Mouse (Mus musculus): ENCODE data around the gene Espn.

The Espn gene

DNA sequence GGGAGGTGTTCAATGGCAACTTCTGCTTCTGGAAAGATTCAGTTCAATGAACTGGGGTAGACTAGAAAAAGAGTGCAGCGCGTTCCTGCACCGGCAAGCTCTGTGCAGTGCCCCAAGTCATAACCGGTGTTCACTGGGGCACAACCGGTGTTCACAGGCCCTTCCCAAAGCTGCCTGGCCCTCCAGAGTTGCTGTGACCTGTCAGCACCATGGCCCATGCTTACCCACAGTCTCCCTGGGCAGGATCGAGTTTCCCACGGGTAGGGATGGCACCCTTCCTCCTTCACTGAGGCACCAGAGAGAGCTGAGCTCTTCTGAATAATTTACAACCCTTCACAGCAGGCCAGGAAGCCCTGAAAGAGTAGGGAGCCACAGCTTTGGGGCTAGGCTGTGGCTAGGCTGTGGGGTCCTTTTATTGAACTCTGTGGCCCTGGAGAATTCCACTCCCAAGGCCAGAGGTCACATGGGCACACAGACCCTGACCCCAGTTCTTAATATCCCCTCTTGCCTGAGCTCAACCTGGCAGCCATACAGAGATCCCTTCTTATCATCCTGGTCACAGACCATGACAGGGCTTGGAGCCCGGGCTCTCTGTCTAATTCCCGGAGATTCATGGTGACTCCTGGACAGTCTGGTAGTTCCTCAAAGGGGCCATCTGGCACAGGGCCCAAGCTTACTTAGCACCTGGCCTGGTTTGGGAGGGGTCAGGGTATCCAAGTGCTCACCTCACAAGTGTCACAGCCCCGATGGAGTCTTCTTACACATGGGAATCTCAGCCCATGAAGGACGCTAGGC, 5.9 kb downstream of the Espn start:
- no peak for DNase-seq (ENCODE audit: low spot score in 2 of 2)

DNA sequence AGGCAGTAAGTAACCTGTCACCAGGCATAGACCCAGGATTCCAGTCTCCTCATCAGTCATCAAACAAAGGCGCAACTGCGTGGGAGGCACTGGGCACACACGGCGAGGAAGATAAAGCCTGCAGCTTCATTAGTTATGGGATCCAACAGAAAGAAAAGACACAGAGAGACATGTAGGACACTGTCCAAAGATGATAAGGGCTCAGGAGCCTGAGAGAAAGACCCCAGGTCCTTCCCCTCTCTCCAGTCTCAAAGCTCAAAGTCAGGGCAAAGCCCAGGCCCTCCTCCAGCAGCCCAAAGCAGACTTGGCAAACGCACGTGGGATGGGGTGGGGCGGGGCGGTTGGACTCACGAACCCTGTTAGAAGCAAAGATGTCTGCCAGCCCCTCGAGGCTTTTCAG, 6.7 kb downstream of the Espn start:
- no peak for DNase-seq (ENCODE audit: low spot score in 2 of 2)

DNA sequence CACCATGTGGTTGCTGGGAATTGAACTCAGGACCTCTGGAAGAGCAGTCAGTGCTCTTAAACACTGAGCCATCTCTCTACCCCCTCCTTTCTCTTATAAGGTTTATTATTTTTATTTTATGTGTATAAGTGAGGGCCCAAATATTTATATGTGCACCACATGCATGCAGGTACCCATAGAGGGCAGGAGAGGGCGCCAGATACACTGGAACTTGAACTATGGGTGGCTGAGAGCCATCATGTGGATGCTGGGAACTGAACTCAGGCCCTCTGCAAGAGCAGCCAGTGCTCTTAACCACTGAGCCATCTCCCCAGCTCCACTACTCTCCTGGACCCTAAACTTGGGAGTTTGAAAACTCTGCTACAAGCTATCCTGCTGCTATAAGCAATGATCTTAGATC, 8.5 kb downstream of the Espn start:
- DNase-seq (ENCODE audit: low spot score in 2 of 2) = no peak

DNA sequence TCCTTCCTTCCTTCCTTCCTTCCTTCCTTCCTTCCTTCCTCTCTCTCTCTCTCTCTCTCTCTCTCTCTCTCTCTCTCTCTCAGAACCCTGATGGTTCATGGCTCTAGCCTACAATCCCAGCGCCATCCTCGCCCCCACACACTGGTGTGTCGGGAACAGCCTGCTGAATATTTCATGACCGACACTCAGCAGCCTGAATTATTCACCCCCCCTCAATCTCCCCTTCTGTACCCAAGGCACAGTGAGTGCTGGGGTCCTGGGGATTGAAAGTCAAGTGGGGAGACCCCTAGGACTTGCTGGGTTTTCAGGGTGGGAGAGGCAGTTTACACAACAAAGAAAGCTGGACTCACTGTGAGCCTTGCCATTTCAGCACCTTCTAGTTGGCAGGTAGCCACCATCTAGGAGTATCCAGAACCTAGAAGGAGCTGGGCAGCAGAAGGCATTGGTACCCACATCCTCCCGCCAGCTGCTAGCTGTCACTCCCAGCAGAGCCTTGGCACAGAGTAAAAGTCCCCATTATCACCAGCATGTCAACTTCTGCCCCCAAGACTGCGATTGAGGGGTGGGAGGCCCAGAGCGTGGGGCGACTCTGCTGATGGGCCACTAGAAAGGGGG, 10.5 kb downstream of the Espn start:
- DNase-seq (ENCODE audit: low spot score in 2 of 2) = no peak

DNA sequence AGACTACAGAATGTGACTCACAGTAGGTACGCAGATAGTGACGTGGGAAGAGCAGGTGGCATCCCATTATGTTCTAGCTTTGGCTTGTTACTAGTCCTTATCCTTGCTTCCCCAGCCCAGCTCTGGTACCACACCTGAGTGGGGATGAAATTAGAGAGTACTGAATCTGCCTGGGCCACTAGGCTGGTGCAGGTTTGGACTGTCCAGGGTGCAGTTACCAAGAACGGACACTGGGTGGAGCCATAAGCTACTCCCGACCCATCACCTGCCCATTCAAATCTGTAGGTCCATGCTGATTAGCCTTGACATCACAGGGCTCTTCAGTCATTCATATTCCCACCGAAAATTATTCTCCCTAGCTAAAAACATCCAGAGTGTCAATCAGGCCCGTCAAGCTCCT, 11.7 kb downstream of the Espn start:
- DNase-seq (ENCODE audit: low spot score in 2 of 2) = no peak

DNA sequence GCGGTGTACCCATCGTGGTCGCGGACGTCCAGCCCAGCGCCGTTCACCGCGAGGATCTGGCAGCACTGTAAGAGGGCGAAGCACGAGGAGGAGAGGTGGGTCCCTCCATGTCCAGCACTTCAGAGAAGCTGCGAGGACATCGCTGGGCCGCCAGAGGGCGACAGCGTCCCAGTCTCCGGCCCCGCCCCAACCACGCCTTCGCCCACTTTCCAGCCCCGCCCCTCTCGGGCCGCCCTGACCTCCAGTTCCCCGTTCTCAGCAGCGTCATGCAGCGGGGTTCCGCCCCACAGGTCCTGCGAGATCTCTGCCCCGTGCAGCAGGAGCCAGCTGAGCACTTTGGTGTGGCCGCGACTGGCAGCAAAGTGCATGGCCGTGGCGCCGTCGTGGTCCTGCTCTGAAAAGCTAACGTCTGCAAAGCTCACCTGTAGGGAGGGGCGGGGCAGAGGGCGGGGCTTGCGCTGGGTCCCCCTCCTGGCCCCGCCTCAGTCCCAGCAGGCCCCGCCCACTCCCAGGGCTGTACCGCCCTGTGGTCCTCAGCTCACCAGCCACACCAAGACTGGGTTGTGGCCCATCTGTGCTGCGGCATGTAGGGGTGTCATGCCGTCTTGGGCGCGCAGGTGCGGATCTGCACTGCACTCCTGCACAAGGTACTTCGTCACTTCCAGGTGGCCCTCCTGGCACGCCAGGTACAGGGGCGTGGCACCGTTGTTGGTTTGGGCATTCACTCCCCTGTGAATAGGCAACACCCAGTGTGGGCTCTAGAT, 13.5 kb downstream of the Espn start:
- peak in 1 of 2 experiments; percentile 76 for DNase-seq (ENCODE audit: low spot score in 2 of 2)

DNA sequence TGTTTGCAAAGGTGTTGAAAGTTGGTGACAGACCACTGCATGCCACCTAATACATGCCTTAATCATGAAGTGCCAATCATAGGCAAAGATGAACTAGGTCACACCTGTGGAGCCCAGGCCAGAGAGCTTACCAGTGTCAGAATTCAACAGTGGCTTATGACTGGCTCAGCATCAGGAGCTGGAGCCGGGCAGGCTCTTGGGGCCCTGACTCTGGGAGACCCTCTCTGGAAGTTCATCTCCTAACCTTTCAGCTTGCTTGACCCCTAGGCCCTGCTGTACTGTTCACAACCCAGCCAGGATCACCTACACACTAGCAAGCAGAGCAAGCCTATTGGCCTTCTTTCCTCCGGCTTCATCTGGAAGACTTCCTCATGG, 15.3 kb downstream of the Espn start:
- no peak for DNase-seq (ENCODE audit: low spot score in 2 of 2)

DNA sequence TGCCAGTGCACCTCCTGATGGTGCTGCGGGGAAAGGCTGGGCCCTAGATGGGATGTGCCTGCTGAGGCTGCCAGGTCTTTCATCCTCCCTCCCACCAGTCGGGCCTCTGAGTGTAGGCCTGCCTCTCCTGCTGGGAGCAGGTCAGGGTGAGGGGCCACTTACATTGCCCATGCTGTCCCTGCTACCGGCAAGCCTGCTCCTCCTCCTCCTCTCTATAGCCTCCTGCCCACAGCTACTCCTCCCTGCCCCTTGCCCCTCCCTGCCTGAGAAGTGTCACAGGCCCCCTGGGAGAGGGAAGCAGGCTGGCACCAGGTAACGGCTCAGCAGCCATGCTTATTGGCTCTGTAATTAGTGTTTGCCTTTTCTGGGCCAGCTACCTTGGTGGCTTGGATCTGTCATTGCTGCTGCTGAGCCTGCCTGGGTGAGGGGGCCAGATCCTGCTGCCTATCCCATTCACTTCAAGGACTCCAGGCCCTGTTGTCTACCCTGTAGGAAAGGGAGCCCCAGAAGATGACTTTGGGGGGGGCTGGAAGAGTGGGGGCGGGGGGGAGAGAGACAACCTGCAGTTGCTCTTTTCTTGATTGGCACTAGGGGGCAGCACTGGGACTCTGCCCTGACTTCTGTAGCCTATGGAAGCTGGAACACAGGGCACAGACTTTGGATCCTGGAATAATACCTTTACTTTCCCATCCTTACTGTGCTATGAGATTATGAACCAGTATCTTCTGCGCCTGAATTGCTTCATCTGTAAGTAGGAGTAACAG, 15.9 kb downstream of the Espn start:
- no peak for DNase-seq (ENCODE audit: low spot score in 2 of 2)

DNA sequence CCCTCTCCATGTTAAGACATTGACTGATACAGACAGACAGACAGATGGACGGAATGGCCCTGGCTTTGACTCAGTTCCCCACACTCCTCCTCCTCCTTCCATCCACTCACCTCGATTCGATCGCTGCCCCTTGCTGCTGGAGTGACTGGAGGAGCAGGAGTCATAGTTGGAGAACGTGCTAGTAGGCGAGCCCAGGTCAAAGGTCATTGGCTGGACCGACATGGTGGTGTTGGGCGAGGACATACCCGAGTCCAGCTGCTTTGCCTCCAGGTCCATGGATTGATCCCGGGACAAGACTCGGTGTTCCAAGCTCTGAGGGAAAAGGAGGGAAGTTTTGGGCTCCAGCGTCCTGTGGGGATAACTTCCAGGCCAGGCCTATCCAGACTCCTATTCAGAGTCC, 16.8 kb downstream of the Espn start:
- no peak for DNase-seq (ENCODE audit: low spot score in 2 of 2)

DNA sequence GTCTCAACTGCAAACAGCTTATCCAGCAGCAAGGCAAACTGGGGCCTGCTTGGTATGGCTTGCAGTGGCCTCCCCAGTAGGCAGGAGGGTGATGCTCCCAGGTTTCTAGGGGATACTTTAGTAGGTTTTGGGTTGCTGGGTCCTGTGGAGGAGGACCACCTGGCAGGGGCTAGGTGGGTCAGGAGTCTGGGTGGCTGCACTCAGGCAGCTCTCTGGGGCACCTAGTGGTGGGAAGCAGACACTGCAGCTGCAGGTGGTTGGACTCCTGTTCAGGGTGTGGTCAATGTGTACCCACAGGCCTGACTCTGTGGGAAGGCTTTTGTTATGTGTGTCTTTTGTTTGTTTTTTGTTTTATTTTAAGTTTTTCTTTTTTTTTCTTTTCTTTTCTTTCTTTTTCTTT, 17.7 kb downstream of the Espn start:
- DNase-seq (ENCODE audit: low spot score in 2 of 2) = no peak

DNA sequence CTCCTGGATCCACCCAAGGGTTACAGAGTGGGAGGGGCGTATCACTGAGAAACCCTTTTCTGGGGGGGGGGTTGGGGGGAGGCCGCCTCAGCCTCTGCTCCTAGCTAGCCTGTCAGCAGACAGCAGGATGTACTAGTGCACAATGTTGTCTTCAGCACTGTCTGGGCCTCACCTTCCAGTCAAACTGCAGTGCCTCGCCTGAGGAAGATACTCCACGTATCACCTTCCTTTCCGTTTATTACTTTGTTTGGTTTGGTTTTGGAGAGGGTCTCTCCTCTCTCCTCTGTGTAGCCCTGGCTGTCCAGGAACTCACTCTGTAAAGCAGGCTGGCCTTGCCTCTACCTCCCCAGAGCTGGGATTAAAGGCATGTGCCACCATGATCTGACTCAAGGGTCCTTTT, 19.0 kb downstream of the Espn start:
- no peak for DNase-seq (ENCODE audit: low spot score in 2 of 2)

DNA sequence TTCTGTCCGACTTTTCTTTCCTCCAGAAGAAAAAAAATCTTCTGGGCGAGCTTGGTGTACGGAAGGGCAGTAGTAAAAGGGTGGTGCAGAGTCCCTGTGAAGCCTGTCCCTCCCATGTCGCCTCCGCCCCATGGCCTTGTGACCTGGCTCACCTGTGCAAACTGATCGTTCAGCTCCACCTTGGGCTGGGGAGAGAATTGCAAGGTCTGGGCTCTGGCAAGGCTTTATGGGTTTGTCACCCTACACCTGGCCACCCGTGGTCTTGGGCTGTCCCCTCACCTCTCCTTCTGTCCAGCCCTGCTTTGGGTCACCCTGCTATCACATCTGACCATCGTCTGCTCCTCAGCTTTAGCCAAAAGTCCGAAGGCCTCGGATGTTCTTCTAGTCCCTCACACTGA, 19.4 kb downstream of the Espn start:
- no peak for DNase-seq (ENCODE audit: low spot score in 2 of 2)

DNA sequence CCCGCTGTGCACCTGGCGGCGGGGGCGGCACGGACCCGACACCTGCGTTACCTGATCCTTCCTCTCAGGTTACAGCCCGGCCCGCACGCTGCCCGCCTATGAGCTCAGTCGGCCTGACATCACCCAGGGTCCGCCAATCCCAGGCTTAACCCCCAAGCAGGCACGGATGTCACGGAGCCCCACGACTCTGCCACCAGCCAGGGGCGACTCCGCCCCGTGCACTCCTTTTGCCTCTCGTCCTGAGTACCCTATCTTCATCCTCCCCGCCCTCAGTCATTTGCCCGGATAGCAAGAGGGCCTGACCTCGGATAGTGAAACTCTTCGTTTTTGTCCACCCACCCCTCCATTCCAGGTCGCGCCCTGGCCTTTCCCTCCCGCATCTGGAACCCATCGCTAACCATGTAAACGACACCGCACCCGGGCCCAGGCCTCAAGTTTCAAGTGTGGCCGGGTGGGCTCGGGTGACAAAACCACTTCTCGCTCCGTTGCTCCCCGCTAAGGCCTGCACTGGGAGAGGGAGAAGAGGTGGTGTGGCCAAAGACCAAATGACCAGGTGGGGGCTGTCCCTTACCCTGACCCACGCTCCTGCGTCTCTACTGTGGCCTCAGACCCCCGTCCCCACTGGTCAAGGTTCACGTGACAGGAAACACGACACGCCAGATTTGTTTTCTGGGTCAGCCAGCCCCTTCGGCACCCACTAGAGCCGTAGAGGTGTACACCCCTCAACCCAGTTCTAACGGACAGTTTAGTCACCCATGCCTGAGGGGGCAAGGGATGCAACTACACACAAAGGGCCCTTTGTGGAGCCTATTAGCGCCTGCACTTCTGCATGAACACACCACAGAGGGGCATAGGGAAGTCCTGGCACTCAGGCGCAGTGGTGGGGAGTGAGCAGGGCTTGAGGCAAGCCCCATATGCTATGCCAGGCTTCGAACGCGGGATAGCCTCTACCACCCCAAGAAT, 20.1 kb downstream of the Espn start:
- DNase-seq (ENCODE audit: low spot score in 2 of 2) = no peak

DNA sequence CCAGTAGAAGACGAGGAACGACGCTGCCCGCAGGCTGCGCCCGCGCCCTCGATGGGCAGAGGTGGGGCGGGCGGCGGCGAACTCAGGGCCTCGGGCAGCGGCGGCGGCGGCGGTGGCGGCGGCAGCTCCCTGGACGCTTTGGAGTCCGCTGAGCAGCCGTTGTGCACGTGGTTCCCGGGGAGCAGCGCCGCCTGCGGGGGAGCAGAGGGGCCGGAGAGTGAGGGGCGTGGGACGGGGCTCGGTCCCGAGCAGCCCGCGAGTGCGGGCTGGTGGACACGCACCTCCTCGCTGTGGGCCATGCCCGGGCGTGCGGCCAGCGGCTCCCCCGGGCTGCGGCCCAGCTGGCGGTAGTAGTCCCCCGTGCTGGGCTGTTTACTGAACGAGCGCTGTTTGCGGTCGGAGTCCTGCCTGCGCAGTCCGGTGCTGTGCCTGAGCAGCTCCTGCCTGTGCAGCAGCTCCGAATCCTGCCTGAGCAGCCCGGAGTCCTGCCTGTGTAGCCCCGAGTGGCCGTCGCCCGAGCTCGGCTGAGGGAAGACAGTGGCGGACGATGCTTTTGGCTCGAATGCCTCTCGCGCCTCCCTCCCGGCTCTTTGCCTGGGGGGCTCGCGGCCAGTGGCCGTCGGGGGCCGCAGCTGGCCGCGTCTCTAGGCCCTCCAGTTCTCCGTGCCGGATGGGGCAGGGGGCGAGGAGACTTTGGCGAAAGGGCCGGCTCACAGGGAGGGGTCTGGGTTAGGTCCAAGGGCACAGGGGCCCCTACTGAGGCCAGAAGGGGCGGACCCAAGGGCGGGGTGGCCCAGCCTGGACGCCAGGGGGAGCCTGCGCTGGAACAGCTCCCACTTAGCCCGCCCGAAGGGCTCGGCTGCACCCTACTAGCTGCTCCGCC, 21.2 kb downstream of the Espn start:
- DNase-seq (ENCODE audit: low spot score in 2 of 2) = peak in 1 of 2 experiments; percentile 57

DNA sequence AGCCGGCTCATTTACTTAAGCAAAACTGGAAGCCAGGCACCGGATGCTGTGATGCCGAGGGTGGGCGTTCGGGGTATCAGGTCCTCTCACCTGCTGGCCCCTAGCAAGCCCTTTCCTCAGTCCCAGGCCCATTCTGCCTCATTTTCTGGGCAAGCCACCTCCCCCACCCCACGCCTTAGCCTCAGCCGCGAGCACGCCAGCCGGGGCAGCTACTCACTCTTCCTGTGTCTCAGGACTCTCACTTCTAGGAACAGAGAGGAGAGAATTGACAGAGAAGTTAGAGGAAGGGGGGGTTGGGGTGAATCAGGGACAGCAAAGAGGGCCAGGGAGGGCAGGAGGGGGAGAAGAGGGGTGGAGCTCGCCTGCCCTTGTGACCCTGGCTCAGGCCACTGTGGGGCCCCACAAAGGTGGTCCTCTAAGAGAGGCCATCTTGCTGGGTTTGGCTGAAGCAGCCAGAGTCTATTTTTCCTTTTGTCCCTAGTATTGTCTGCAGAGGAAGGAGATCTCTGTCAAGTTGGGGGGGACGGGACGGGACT, 22.7 kb downstream of the Espn start:
- no peak for DNase-seq (ENCODE audit: low spot score in 2 of 2)

DNA sequence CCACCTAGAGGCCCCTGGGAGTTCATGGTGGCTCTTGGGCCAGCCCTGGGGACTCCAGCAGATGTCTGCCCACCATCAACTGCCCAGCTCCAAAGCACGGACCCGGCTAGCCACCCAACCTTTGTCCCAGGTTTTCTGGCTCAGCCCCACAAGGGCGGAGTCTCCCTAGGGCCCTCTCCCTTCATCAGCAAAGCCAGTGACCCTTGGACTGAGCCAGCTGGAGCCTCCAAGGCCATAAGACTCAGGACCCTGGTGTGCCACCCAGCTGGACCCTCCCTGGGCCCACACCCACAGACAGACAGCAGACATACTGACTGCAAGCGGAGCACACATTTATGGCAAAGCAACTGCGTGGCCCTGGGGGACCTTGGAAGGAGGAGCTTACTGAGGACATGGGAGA, 23.4 kb downstream of the Espn start:
- DNase-seq (ENCODE audit: low spot score in 2 of 2) = no peak

DNA sequence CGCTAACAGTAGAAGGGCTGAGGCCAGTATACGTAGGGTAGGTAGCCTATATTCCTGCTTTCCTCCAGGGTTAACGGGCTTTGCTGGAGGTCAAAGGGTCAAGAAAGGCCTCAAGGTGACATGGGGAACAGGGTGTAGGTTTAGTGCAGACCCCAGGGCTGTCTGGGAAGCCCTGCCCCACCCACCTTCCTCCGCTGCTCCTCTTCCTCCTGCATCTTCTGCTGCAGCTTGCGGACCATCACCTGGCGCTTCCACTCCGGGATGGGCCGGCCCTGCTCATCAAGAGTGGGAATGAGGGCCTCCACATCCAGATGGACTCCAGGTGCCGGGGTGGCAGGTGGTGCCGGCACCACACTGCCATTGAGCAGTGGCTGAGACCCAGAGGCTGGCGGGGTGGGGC, 24.3 kb downstream of the Espn start:
- no peak for DNase-seq (ENCODE audit: low spot score in 2 of 2)

DNA sequence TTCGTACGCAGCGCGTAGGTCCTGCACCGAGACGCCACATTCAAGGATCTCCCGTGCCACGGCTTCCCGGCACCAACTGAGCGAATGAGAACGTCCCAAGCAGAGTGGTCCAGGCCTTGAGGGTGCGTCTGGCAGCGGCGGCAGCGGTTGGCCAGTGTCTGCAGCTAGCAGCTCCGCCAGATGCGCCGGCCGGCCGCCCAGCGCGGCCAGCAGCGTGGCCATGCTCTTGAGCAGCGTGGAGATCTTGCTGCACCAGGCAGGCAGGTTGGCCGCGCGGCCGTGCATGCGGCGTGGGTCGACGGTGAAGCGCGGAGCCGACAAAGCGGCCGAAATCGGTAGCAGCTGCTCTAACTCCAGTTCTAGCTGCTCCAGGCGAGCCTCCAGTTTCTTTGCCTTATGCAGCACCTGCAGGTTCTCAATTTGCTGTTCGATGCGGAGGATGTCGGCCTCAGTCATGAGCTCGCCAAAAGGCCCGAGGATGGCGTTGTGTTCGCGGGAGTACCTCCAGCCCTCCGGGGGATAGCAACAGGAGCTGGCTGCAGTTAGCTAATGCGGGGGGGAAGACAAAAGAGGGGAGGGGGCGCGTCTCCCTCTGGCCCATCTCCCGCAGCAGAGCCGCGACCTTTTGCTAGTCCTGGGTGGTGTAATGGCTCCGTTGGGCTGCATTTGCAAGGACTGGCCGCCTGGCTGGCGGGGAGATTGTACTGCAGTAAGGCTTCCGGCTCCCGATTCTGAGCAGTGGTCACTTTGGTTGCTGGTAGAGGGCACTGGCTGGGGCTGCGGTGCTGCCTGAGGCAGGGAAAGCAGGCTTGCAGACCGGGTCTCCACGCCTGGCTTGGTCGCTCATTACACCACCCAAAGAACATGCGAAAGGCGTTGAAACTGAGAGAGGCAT, 25.9 kb downstream of the Espn start:
- DNase-seq (ENCODE audit: low spot score in 2 of 2) = no peak

All from frontal cortex, postnatal 10 days (tissue).